Comparison of ENCODE assay signal across 12 mouse cellular contexts in genomic region chrX:18451559-18451958, GRCm38 (mm10). TPM values are rescaled to one million over a fixed set of nuclear protein-coding genes. Genes with fewer than 3 reads are reported as not detected.
A peak's percentile ranks its signal among the peaks of the same experiment; 100 is the strongest.
DNase-seq lines count a peak whose midpoint lies in the region; ATAC-seq lines count a peak whose summit lies in the region.
"Had no signal": no experiment of that assay in that cellular context is flagged by ENCODE, and none has a peak within 500 bp of the region (broad histone marks: within the 10 kb centered on the region; RNA-seq: fewer than 3 reads in every experiment).

No protein-coding gene starts in this region.

- intact Hi-C loops in left cerebral cortex, postnatal 4 days (cut with DNase I): no loop called here

- ATAC-seq in megakaryocyte-erythroid progenitor cell, adult 5-6 weeks (replicated peaks; ENCODE audit: low FRiP score, low TSS enrichment, poor library complexity, severe bottlenecking): no peak

- peak; percentile 20 for DNase-seq in left cerebral cortex, postnatal 4 days
- DNase-seq in left cerebral cortex, adult 9 months (ENCODE audit: low spot score in 2 of 2): no peak
- peak; percentile 40 to 49 for DNase-seq in cerebellum, adult 18-20 months
- DNase-seq in cerebellum, postnatal 25 days: peak; percentile 47 to 50
- peak; percentile 13 to 49 for DNase-seq in layer of hippocampus, postnatal 14 days (ENCODE audit: low spot score in 2 of 2)
- DNase-seq in Muller cell, postnatal 12 days (ENCODE audit: inconsistent ontology term): no peak
- DNase-seq: adrenal gland, postnatal 10 days; lung, postnatal 4 days; right cerebral cortex, adult 18-20 months had no signal

RNA-seq across cellular contexts. Expression of gene 4930578C19Rik, which starts 9.6 kb away (rescaled TPM):
- 1 to 10 TPM; 1.5 to 1.8 TPM for total RNA-seq in left cerebral cortex, postnatal 4 days (2021)
- total RNA-seq in layer of hippocampus, postnatal 14 days (2021): 1 to 10 TPM; 1.9 to 2.2 TPM
- not detected in 2 replicates for total RNA-seq in megakaryocyte-erythroid progenitor cell, adult 5-6 weeks (2014; fragmentation: Nextera tagmentation)
- total RNA-seq in megakaryocyte-erythroid progenitor cell, adult 5-6 weeks (2017): not detected in 2 replicates
- total RNA-seq: G1E; granulocyte monocyte progenitor cell, adult 5-6 weeks had no signal

Comparison
In these comparisons a context has a peak if more than half of its experiments do, and no peak if none do; other contexts are left out.
1. DNase-seq: peak in left cerebral cortex, postnatal 4 days (single experiment), cerebellum, adult 18-20 months (2 of 2), cerebellum, postnatal 25 days (2 of 2) and layer of hippocampus, postnatal 14 days (2 of 2); none in left cerebral cortex, adult 9 months (0 of 2) and Muller cell, postnatal 12 days (single experiment).